Mouse (Mus musculus) kidney, adult 9 months (tissue): ENCODE data around the gene 3830403N18Rik.
"Not testable (repeated sequence)": the region's sequence is repeated elsewhere in the genome, so short reads cannot be mapped to it uniquely, and the experiment has no call there.

Experiments used
- DNase-seq: peaks from one replicate; pipeline ENCODE4 v3.0.0; 2022

Gene 3830403N18Rik

GRCm38 (mm10) chrX:56136336-56136909 is at the start of gene 3830403N18Rik:
TSS of gene 3830403N18Rik (plus strand) at chrX:56136572.
- DNase-seq, result not testable (repeated sequence)

GRCm38 (mm10) chrX:56151396-56151795 is 15.0 kb downstream of the 3830403N18Rik start:
- DNase-seq, result no peak

GRCm38 (mm10) chrX:56186449-56186848 is 50.1 kb downstream of the 3830403N18Rik start:
- DNase-seq, result not testable (repeated sequence)
